Mouse (Mus musculus) cortical plate, adult 2 months (tissue): ENCODE results near the gene Akr1c13.

ENCODE experiments used
- CTCF ChIP-seq: fragments of 200-500 bp; IDR thresholded peaks from 2 replicates; pipeline ENCODE4 v1.5.1; 2011; ENCODE audit warnings: mild to moderate bottlenecking, control low read depth, low read length; ENCODE audit not compliant: insufficient read depth; ENCODE audit errors: extremely low read depth
- POLR2A ChIP-seq: fragments of 200-500 bp; IDR thresholded peaks from 2 replicates; pipeline ENCODE4 v1.6.1; 2011; ENCODE audit warnings: mild to moderate bottlenecking, low read length, control low read depth; ENCODE audit not compliant: insufficient read depth; ENCODE audit errors: extremely low read depth

GRCm38 (mm10) chr13:4153593-4153992 lies 37.4 kb upstream of the Akr1c13 start:
- no peak for TF ChIP-seq POLR2A
- TF ChIP-seq CTCF = no peak
